Mouse (Mus musculus): Measurements from ENCODE around the gene Slc25a24. TPM values are rescaled to one million over a fixed set of nuclear protein-coding genes. Genes with fewer than 3 reads are reported as not detected.

The Slc25a24 gene
- total RNA-seq, 2 experiments from 2014 or later = 4.1 to 4.9 TPM

- DNase-seq (ENCODE audit: low spot score in 2 of 2) = no peak
Observed at GRCm38 (mm10) chr3:109169121-109169520, 46.2 kb downstream of the Slc25a24 start.

- peak; percentile 75 to 78 for DNase-seq (ENCODE audit: low spot score in 2 of 2)
Observed at GRCm38 (mm10) chr3:109171070-109171778, 48.3 kb downstream of the Slc25a24 start.

GRCm38 (mm10) chr3:109174394-109174793 lies 51.4 kb downstream of the Slc25a24 start:
- DNase-seq (ENCODE audit: low spot score in 2 of 2) = no peak

GRCm38 (mm10) chr3:109178705-109179104 lies 55.8 kb downstream of the Slc25a24 start:
- no peak for DNase-seq (ENCODE audit: low spot score in 2 of 2)

- no peak for DNase-seq (ENCODE audit: low spot score in 2 of 2)
Observed at GRCm38 (mm10) chr3:109179528-109180076, 56.7 kb downstream of the Slc25a24 start.

- DNase-seq (ENCODE audit: low spot score in 2 of 2) = no peak
Observed at GRCm38 (mm10) chr3:109196166-109196565, 73.2 kb downstream of the Slc25a24 start.

GRCm38 (mm10) chr3:109199280-109199679 lies 76.3 kb downstream of the Slc25a24 start:
- no peak for DNase-seq (ENCODE audit: low spot score in 2 of 2)

- no peak for DNase-seq (ENCODE audit: low spot score in 2 of 2)
Observed at GRCm38 (mm10) chr3:109212322-109212721, 89.4 kb downstream of the Slc25a24 start.

GRCm38 (mm10) chr3:109216352-109216751 lies 93.4 kb downstream of the Slc25a24 start:
- DNase-seq (ENCODE audit: low spot score in 2 of 2) = no peak

Other genes with a start within 250 kb of the Slc25a24 start
- under 1 TPM in 1 of 2 experiments, not detected in 1; 0.07 TPM for gene Fndc7, start 233.1 kb upstream of the Slc25a24 start, total RNA-seq (2021)
- gene Prpf38b, start 211.4 kb upstream of the Slc25a24 start, total RNA-seq (2021) = 10 to 100 TPM; 49.6 to 58.4 TPM
- 1 to 10 TPM; 1.8 to 2.7 TPM for gene Henmt1, start 183.3 kb upstream of the Slc25a24 start, total RNA-seq (2021)
- gene Gm9857, start 182.7 kb upstream of the Slc25a24 start, total RNA-seq (2021) = not detected
- 10 to 100 TPM; 55.8 to 57.1 TPM for gene Fam102b, start 95.5 kb upstream of the Slc25a24 start, total RNA-seq (2021)
- gene Slc25a54, start 42.7 kb upstream of the Slc25a24 start, total RNA-seq (2021) = not detected
- 1 to 10 TPM; 7.0 to 8.1 TPM for gene Vav3, start 217.5 kb downstream of the Slc25a24 start, total RNA-seq (2021)